Mouse (Mus musculus) thymus, adult 2 months (tissue): ENCODE data around the gene P4ha1. TPM values are rescaled to one million over a fixed set of nuclear protein-coding genes. Genes with fewer than 3 reads are reported as not detected.

Experiments used
- DNase-seq: peaks from one replicate; pipeline ENCODE4 v3.0.0; 2021
- H3K27ac ChIP-seq: fragments of 200-500 bp; 2 replicates; pipeline ENCODE4 v1.5.1; 2012; ENCODE audit warnings: low read length, control low read depth; ENCODE audit not compliant: control insufficient read depth, insufficient read depth
- H3K27me3 ChIP-seq: fragments of 200-500 bp; 2 replicates; pipeline ENCODE4 v1.6.1; 2012; ENCODE audit warnings: mild to moderate bottlenecking, low read length, moderate library complexity, mixed read lengths; ENCODE audit not compliant: control insufficient read depth, insufficient read depth
- H3K36me3 ChIP-seq: fragments of 200-500 bp; 2 replicates; pipeline ENCODE4 v1.6.1; 2012; ENCODE audit warnings: mild to moderate bottlenecking, low read length, moderate library complexity; ENCODE audit not compliant: control insufficient read depth, insufficient read depth
- H3K4me1 ChIP-seq: fragments of 200-500 bp; replicated peaks from 2 replicates; pipeline ENCODE4 v1.6.1; 2012; ENCODE audit warnings: low read length; ENCODE audit not compliant: control insufficient read depth, insufficient read depth
- H3K4me3 ChIP-seq: fragments of 200-500 bp; 2 replicates; pipeline ENCODE4 v1.5.1; 2012; ENCODE audit warnings: mild to moderate bottlenecking, low read length, control low read depth, moderate library complexity; ENCODE audit not compliant: control insufficient read depth, insufficient read depth
- CTCF ChIP-seq: fragments of 200-500 bp; IDR thresholded peaks from 2 replicates; pipeline ENCODE4 v1.5.1; 2012; ENCODE audit warnings: mild to moderate bottlenecking, control low read depth, low read length, moderate library complexity, borderline replicate concordance; ENCODE audit not compliant: control insufficient read depth, poor library complexity, insufficient read depth; ENCODE audit errors: extremely low read depth
- POLR2A ChIP-seq: fragments of 200-500 bp; IDR thresholded peaks from 2 replicates; pipeline ENCODE4 v1.6.1; 2012; ENCODE audit warnings: mild to moderate bottlenecking, low read length, control low read depth, moderate library complexity; ENCODE audit not compliant: control insufficient read depth, poor library complexity, insufficient read depth; ENCODE audit errors: extremely low read depth
- WGBS: fragments of 180-500 bp; shearing (Covaris S2); methylation state at CpG from one replicate; pipeline ENCODE4 v1.1.7; 2018; 5-methylcytosine and 5-hydroxymethylcytosine counted together
- polyA plus RNA-seq: library from polyadenylated mRNA; depleted of rRNA; stranded (reverse); fragments of >200 nt; gene quantifications from 2 replicates; pipeline ENCODE4 v1.2.3, GENCODE M21; 2012

Gene P4ha1
- polyA plus RNA-seq, 1 experiment: 11.0 TPM

- DNase-seq: no peak
- TF ChIP-seq CTCF: no peak
- no peak for TF ChIP-seq POLR2A
- no peak overlapping the region for H3K27ac ChIP-seq
- no peak overlapping the region for H3K4me3 ChIP-seq
- 66% methylated on average over 1 of the region's 1 CpGs for WGBS
- H3K27me3 ChIP-seq: no peaks in the 10 kb centered on the region
- peaks cover 35% of the 10 kb centered on the region for H3K36me3 ChIP-seq
- no peaks in the 10 kb centered on the region for H3K4me1 ChIP-seq
Measured at GRCm38 (mm10) chr10:59353065-59353464, 30.0 kb downstream of the P4ha1 start.

GRCm38 (mm10) chr10:59354120-59354519, 31.0 kb downstream of the P4ha1 start:
- Histone ChIP-seq H3K27me3 (no peaks in the 10 kb centered on the region), H3K36me3 (peaks cover 25% of the 10 kb centered on the region), H3K27ac (no peak overlapping the region), H3K4me1 (no peaks in the 10 kb centered on the region), H3K4me3 (no peak overlapping the region)
- TF ChIP-seq POLR2A (no peak), CTCF (no peak)
- 95% methylated on average over 12 of the region's 12 CpGs for WGBS
- DNase-seq: no peak

DNA sequence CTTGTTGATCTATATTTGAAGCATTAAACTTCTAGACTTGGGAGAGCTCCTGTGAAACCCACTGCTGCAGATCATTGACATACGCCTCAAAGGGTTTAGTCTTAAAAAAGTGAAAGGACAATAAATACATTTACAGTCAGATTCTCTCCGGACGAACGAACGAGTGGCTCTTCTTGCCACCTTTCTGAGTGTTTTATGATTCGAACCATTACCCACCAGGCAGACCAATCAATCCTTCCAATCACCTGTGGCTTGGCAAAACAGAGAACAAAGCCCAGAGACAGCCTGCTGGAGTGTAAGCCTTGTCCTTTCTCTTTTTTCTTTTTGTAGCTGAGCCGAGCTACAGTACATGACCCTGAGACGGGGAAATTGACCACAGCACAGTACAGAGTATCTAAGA, 31.9 kb downstream of the P4ha1 start:
- Histone ChIP-seq H3K27ac (no peak overlapping the region), H3K36me3 (peaks cover 25% of the 10 kb centered on the region), H3K4me3 (no peak overlapping the region), H3K4me1 (no peaks in the 10 kb centered on the region), H3K27me3 (no peaks in the 10 kb centered on the region)
- 95% methylated on average over 8 of the region's 8 CpGs for WGBS
- TF ChIP-seq POLR2A (no peak), CTCF (no peak)
- no peak for DNase-seq

DNA sequence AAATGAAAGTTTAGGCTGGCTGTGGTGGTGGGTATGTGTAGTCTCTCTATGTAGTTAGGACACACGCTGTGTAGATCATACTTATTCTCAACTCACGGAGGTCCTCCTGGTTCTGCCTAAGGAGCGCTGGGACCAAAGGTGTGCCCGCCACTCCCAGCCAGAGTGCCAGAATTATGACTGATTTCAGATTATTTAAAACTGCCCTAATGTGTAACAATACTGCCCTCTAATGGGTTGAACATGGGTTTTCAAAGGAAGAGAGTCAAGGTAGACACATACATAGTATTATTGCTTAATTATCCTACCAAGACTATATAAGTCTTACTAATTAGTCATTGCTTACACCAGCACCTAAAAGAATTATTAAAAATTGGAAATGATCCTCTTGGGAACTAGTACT, 35.6 kb downstream of the P4ha1 start:
- WGBS: 91% methylated on average over 4 of the region's 4 CpGs
- H3K4me1 ChIP-seq: no peaks in the 10 kb centered on the region
- no peak overlapping the region for H3K27ac ChIP-seq
- H3K36me3 ChIP-seq: peaks cover 28% of the 10 kb centered on the region
- no peak for TF ChIP-seq POLR2A
- TF ChIP-seq CTCF: no peak
- DNase-seq: no peak
- H3K4me3 ChIP-seq: no peak overlapping the region
- no peaks in the 10 kb centered on the region for H3K27me3 ChIP-seq

DNA sequence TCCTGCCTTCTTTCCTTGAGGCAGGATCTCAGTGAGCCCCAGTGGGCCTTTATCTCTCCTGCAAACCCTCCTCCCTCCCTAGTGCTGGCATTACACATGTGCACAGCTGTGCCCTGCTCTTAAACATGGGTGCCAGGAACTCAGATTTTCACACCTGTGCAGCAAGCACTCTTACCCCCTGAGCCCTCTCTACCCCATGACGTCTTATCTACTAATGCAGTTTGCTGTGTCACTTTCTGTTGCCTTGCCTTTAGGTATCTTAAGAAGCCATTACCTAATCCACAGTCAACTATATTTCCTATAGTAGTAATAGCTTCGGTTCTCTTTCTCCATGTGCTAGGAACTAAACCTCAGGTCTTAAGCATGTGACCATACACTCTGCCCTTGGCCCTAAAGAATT, 40.1 kb downstream of the P4ha1 start:
- no peak overlapping the region for H3K4me3 ChIP-seq
- no peak overlapping the region for H3K27ac ChIP-seq
- no peaks in the 10 kb centered on the region for H3K27me3 ChIP-seq
- H3K4me1 ChIP-seq: no peaks in the 10 kb centered on the region
- H3K36me3 ChIP-seq: peaks cover 26% of the 10 kb centered on the region
- no peak for TF ChIP-seq POLR2A
- no peak for TF ChIP-seq CTCF
- 94% methylated on average over 2 of the region's 2 CpGs for WGBS
- no peak for DNase-seq

- DNase-seq: no peak
- Histone ChIP-seq H3K27ac (no peak overlapping the region), H3K4me1 (no peaks in the 10 kb centered on the region), H3K36me3 (peaks cover 32% of the 10 kb centered on the region), H3K4me3 (no peak overlapping the region), H3K27me3 (no peaks in the 10 kb centered on the region)
- no peak for TF ChIP-seq CTCF
- TF ChIP-seq POLR2A: no peak
- WGBS: 95% methylated on average over 3 of the region's 3 CpGs
Measured at GRCm38 (mm10) chr10:59364551-59364950, 41.5 kb downstream of the P4ha1 start.

- 96% methylated on average over 5 of the region's 5 CpGs for WGBS
- no peak for DNase-seq
- H3K27ac ChIP-seq: no peak overlapping the region
Measured at GRCm38 (mm10) chr10:59365804-59366589, 42.9 kb downstream of the P4ha1 start.

More at GRCm38 (mm10) chr10:59365804-59366589, 42.9 kb downstream of the P4ha1 start:
- Histone ChIP-seq H3K4me1 (no peaks in the 10 kb centered on the region), H3K27me3 (no peaks in the 10 kb centered on the region), H3K36me3 (peaks cover 37% of the 10 kb centered on the region), H3K4me3 (no peak overlapping the region)
- no peak for TF ChIP-seq CTCF
